Mouse (Mus musculus) brain, embryonic 14.5 days (tissue): ENCODE results near the gene Olfr1495. TPM values are rescaled to one million over a fixed set of nuclear protein-coding genes. Genes with fewer than 3 reads are reported as not detected.
"Not testable (repeated sequence)": the region's sequence is repeated elsewhere in the genome, so short reads cannot be mapped to it uniquely, and the experiment has no call there.

Experiments
- DNase-seq: peaks from one replicate; pipeline ENCODE4 v3.0.0-alpha.2; 2011; ENCODE audit warnings: low read depth
- CTCF ChIP-seq: fragments of 200-500 bp; IDR thresholded peaks from 2 replicates; pipeline ENCODE4 v1.5.1; 2012; ENCODE audit warnings: inconsistent platforms, mild to moderate bottlenecking, moderate library complexity, borderline replicate concordance; ENCODE audit not compliant: insufficient read depth, insufficient read length; ENCODE audit errors: extremely low read depth
- POLR2A ChIP-seq: fragments of 200-500 bp; IDR thresholded peaks from 2 replicates; pipeline ENCODE4 v1.6.1; 2012; ENCODE audit warnings: mild to moderate bottlenecking, inconsistent platforms, borderline replicate concordance; ENCODE audit not compliant: poor library complexity, insufficient read depth, insufficient read length, severe bottlenecking; ENCODE audit errors: extremely low read depth
- polyA plus RNA-seq: library from polyadenylated mRNA; depleted of rRNA; stranded (reverse); fragments of >200 nt; gene quantifications from 2 replicates; pipeline ENCODE4 v1.2.3, GENCODE M21; 2012; rRNA removed

Gene Olfr1495
- polyA plus RNA-seq, result not detected in 2 replicates

DNA sequence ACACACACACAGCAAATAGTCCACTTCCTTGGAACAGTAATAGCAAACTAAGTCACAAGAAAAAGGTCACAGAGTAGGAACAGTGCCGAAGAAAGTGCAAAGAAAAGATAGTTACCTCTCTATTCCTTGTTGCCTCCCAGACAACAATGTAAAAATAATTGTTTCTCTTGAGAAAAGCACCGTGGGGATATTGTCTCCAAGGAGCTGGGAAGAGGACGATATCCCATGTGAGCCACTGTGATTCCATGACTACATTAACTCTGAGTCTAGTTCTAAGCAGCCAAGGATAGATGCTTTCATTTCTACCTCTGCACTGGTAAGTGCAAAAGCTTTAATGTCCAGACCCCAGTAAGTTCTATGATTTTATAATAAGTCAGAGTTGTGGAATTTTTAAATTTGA is at the start of gene Olfr1495:
Gene Olfr1495, plus strand, starts transcription at position 301 of the 400 bp plus-strand sequence.
- TF ChIP-seq CTCF (no peak), POLR2A (no peak)
- no peak for DNase-seq

DNA sequence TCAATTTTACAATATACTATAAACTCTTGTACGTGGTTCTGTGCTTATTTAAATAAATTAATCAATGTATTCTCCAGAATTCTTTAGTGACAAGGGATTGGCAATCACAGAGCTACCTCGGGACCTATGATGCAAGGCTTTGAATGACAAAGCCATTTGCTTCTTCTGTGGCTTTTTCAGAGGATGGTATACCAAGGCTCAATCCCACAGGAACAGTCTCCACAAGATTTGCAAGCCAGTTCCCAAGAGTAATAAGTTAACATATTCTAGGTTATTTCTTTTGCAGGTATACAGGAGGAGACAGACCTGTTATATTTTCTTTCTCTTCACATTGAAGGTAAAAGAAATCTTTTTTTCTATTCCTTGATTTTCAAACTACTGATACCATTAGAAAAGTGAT is 41.4 kb upstream of the Olfr1495 start, which contains the start of gene Olfr1493-ps1:
Gene Olfr1493-ps1, plus strand, starts transcription at position 301 of the 400 bp plus-strand sequence.
- DNase-seq, result no peak
- no peak for TF ChIP-seq CTCF
- no peak for TF ChIP-seq POLR2A

DNA sequence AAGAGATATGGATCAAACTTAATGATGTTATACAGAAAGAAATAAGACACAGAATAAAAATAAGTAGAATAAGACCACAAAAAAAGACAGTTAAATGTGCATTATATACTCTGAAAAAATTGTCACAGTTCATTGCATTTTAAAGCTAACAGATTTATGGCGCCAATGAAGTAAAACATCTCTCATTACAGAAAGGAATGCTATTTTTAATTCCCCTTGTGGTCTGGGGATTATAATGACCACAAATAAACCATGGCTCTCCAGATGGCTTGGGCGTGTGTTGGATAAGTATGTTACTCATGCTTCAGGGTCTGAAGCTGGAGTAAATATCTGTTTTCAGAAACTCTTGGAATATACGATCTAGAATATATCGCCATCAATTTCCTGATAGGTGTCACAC is 25.0 kb upstream of the Olfr1495 start, which contains the start of gene Olfr1494:
Gene Olfr1494, plus strand, starts transcription at position 301 of the 400 bp plus-strand sequence.
- DNase-seq, result no peak
- TF ChIP-seq CTCF (no peak), POLR2A (no peak)

DNA sequence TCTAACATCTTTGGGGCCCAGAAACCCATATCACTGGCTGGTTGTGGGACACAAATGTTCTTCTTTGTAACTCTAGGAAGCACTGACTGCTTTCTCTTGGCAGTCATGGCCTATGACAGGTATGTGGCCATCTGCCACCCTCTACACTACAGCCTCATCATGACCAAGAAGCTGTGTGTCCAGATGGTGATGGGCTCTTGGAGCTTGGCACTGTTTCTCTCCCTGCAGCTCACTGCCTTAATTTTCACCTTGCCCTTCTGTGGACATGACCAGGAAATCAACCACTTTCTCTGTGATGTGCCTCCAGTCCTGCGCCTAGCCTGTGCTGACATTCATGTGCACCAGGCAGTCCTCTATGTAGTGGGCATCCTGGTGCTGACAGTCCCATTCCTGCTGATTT is 15.0 kb upstream of the Olfr1495 start:
- no peak for DNase-seq
- no peak for TF ChIP-seq CTCF
- TF ChIP-seq POLR2A, result no peak

DNA sequence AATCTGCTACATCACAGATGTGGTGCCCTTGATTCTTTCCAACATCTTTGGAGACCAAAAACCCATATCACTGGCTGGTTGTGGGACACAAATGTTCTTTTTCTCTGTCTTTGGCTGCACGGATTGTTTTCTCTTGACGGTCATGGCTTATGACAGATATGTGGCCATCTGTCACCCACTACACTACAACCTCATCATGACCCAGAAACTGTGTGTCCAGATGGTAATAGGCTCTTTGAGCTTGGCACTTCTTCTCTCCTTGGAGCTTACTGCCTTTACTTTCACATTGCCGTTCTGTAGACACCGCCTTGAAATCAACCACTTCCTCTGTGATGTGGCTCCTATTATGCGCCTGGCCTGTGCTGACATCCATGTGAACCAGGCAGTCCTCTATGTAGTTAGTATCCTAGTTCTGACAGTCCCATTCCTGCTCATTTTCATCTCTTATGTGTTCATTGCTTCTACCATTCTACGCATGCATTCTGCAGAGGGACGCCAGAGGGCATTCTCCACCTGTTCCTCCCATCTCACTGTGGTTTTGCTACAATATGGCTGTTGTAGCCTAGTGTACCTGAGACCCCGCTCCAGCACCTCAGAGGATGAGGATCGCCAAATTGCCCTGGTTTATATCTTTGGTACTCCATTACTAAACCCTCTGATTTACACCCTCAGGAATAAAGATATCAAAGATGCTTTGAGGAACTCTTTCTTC is 4.3 kb downstream of the Olfr1495 start:
- TF ChIP-seq POLR2A, result no peak
- TF ChIP-seq CTCF, result no peak
- no peak for DNase-seq

DNA sequence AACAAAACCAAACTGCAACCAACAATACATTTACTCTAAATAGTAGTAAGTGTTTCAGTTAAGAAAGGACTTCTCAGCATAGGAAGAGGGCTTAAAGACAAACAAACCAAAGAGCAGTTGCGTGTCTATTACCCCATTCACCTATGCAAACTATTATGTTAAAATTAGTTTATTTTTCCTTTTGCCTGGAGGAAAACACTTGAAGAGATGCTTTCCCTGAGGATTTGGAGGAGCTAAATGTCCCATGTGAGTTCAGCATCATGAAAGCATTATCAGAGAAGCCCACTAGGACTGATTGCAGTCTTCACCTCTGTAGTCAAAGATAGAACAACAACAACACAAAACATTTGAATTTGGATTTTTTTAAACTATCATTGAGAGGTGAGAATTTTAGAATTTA is 13.2 kb downstream of the Olfr1495 start, which contains the start of gene Olfr1496:
Gene Olfr1496, plus strand, starts transcription at position 301 of the 400 bp plus-strand sequence.
- TF ChIP-seq CTCF (no peak), POLR2A (no peak)
- DNase-seq, result no peak

DNA sequence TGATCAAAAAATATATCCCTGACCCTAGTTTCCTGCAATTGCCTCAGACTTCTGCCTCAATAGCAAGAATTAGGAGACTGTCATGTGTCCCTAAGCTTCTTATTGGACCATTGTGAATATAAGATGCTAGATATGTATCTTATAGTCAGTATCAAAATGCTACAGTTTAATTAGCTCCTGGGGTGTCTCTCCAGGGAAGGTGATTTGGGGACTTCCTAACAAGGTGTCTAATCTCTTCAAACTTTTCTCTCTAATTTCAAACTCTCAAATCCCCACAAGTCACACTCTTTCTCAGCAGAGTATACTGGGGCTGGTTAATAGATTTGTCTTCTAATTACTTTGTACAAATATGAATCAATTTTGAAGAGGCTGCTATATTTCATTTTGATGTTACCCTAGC is 33.7 kb downstream of the Olfr1495 start, which contains the start of gene Olfr1497:
Gene Olfr1497, minus strand, starts transcription at position 101 of the 400 bp plus-strand sequence.
- TF ChIP-seq CTCF (no peak), POLR2A (no peak)
- DNase-seq, result no peak

DNA sequence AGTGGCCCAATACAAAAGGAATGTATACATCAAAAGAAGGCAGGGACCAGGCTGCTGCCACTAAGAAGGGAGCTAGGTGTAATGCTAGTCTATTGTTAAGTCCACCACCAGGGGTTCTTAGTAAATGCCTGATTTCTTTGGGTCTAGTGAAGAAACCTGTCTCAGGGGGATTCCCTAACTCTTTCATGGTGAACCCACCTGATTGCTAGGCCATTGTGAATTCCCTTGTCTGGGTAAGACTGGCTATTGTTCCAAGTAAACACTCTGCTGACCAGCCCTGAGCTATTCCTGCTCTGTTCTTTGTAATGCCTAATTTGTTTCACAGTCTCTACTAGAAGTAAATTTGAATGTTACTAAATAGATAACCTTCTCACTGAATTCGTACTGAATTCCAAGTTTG is 41.1 kb downstream of the Olfr1495 start:
- not testable (repeated sequence) for DNase-seq

DNA sequence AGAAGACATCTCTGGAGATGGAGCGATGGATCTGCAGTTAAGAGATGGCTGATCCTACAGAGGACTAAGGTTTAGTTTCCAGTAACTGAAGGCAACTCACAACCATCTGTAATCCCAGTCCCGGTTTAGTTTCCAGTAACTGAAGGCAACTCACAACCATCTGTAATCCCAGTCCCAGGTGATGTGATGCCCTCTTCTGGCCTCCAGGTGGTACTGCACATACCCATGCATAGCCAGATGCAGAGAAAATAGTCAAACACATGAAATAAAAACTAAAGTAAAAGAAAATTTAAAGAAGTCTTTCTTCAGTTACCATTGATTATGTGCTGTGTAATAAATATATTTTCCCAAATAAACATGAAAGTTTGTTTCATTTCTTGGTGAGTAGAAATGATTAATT is 48.4 kb downstream of the Olfr1495 start:
- TF ChIP-seq POLR2A, result no peak
- peak; percentile 8; the same call in 1 of the 2 replicates for TF ChIP-seq CTCF
- DNase-seq, result no peak

DNA sequence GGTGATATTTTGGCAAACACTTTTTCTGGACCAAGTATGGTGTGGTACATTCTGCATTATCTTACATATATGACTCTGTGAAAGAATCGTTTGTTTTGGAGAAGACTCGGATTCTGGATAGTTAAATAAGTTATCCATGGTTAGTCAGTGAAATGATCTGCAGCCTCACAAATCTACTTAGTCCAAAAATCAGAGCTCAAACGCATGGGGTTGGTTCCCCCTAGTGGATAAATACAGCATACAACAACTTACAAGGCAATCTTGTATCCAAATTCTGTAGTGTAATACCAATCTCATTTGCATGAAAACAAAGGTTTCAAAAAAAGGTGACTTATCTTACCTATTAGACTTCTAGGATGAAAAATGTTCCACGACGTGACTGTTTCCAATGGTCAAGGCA is 54.4 kb downstream of the Olfr1495 start:
- TF ChIP-seq CTCF (0 out of 2 replicates have a peak, but pooled peaks have one; percentile 29), POLR2A (no peak)
- peak; percentile 63 for DNase-seq

DNA sequence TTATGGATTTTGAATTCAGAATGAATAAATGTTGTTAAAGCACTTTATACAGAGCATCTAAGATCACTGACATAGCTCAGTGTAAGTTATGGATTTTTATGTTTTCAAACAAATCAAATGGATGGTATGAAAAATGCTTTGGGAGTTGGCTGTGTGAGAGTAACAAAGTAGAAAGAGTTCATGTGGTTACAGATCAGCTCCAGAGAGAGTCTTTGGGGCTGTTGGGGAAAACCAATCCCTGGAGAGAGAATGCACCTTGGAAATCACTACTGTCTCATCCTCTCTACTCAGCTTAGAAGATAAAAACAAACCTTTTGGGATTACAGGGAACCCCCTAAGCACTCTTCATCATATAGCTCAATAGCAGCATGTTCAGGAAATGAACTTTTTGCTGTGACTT is 54.9 kb downstream of the Olfr1495 start, which contains the start of gene Olfr1499:
Gene Olfr1499, minus strand, starts transcription at position 101 of the 400 bp plus-strand sequence.
- no peak for DNase-seq
- TF ChIP-seq CTCF, result no peak
- no peak for TF ChIP-seq POLR2A

Other genes starting within 250 kb of the Olfr1495 start
- not detected in 2 replicates for gene Olfr1480, start 236.7 kb upstream of the Olfr1495 start, polyA plus RNA-seq
- not detected in 2 replicates for gene Olfr1484, start 181.1 kb upstream of the Olfr1495 start, polyA plus RNA-seq
- not detected in 2 replicates for gene Olfr1487, start 147.2 kb upstream of the Olfr1495 start, polyA plus RNA-seq
- not detected in 2 replicates for gene Olfr1489, start 133.0 kb upstream of the Olfr1495 start, polyA plus RNA-seq
- not detected in 2 replicates for gene Olfr1490, start 113.5 kb upstream of the Olfr1495 start, polyA plus RNA-seq
- gene Olfr1491, start 67.3 kb upstream of the Olfr1495 start, polyA plus RNA-seq, result not detected in 2 replicates
- not detected in 2 replicates for gene Olfr1493-ps1, start 41.3 kb upstream of the Olfr1495 start, polyA plus RNA-seq
- not detected in 2 replicates for gene Olfr1494, start 24.9 kb upstream of the Olfr1495 start, polyA plus RNA-seq
- not detected in 2 replicates for gene Olfr1496, start 13.3 kb downstream of the Olfr1495 start, polyA plus RNA-seq
- not detected in 2 replicates for gene Olfr1497, start 33.6 kb downstream of the Olfr1495 start, polyA plus RNA-seq
- not detected in 2 replicates for gene Olfr1499, start 54.8 kb downstream of the Olfr1495 start, polyA plus RNA-seq
- gene Olfr1500, start 65.9 kb downstream of the Olfr1495 start, polyA plus RNA-seq, result not detected in 2 replicates
- not detected in 2 replicates for gene Olfr1501, start 86.1 kb downstream of the Olfr1495 start, polyA plus RNA-seq
- not detected in 2 replicates for gene Olfr1502, start 97.2 kb downstream of the Olfr1495 start, polyA plus RNA-seq
- gene Olfr1504, start 133.3 kb downstream of the Olfr1495 start, polyA plus RNA-seq, result not detected in 2 replicates
- not detected in 2 replicates for gene Olfr1505, start 148.9 kb downstream of the Olfr1495 start, polyA plus RNA-seq